In genomic region chr8:22311446-22311845, GRCm38 (mm10) we compare ENCODE assay signal across 20 mouse cellular contexts. TPM values are rescaled to one million over a fixed set of nuclear protein-coding genes. Genes with fewer than 3 reads are reported as not detected.
DNase-seq lines count a peak whose midpoint lies in the region; TF ChIP-seq lines count a peak whose summit lies in the region.
"Had no signal": no experiment of that assay in that cellular context is flagged by ENCODE, and none has a peak within 500 bp of the region (broad histone marks: within the 10 kb centered on the region; RNA-seq: fewer than 3 reads in every experiment).

No protein-coding gene starts in this region.

- DNase-seq in adrenal gland, postnatal 14 days = peak; percentile 4
- no peak for DNase-seq in adrenal gland, postnatal 25 days
- DNase-seq in kidney, postnatal 36 days = peak; percentile 17 to 61
- DNase-seq in kidney, postnatal 10 days = no peak
- peak; percentile 61 for DNase-seq in CH12.LX (ENCODE audit: extremely low read depth)
- peak; percentile 4 for DNase-seq in c-Kit-positive CD71-positive TER-119-positive erythroid progenitor cells, embryonic 14.5 days (ENCODE audit: low spot score)
- DNase-seq in left cerebral cortex, adult 9 months (ENCODE audit: low spot score in 2 of 2) = no peak
- no peak for DNase-seq in layer of hippocampus, postnatal 14 days (ENCODE audit: low spot score in 2 of 2)
- DNase-seq: cerebellum, adult 11 months; heart, adult 18-20 months; lung, postnatal 4 days; right cerebral cortex, postnatal 14 days had no signal

- no peak for TF ChIP-seq POLR2A in CH12.LX (IDR thresholded peaks at IDR 0.05; ENCODE audit: low read depth, low read length)

- H3K79me2 ChIP-seq in CH12.LX (replicated peaks; ENCODE audit: control insufficient read depth, extremely low read depth, insufficient read depth, poor library complexity, severe bottlenecking) = no peaks in the 10 kb centered on the region

- H3K4me1 ChIP-seq in CH12.LX (ENCODE audit: control insufficient read depth in 1 of 2, insufficient read depth in 2 of 2) = no peaks in the 10 kb centered on the region; a peak in 1 of 4 replicates
- H3K4me1 ChIP-seq: embryonic facial prominence, embryonic 12.5 days; limb, embryonic 10.5 days; stomach, embryonic 15.5 days had no signal

- in situ Hi-C loops in CH12.LX (cut with MboI; ENCODE audit: low pct_ligation_motif_present, low pct_unique_long_range_greater_than_20kb, low sequenced_read_pairs) = loop anchor here (10.0 kb wide), 1 partner anchor 113 kb away; no protein-coding TSS in a partner anchor

- TF ChIP-seq RAD21 in CH12.LX (IDR thresholded peaks at IDR 0.05; ENCODE audit: low read depth, low read length) = peak; percentile 79

- dilution Hi-C loops in CH12.LX (cut with MboI; ENCODE audit: extremely low pct_ligation_motif_present, extremely low pct_unique_long_range_greater_than_20kb, low sequenced_read_pairs) = no loop called here

- no peak overlapping the region for H3K4me3 ChIP-seq in CH12.LX (replicated peaks in 1 of 3; ENCODE audit: low read depth in 2 of 3, low read length in 2 of 3, poor library complexity in 1 of 3)
- H3K4me3 ChIP-seq: embryonic facial prominence, embryonic 12.5 days; limb, embryonic 10.5 days; stomach, embryonic 15.5 days had no signal

- no peak overlapping the region for H3K27ac ChIP-seq in CH12.LX (ENCODE audit: insufficient read depth, low read depth)
- H3K27ac ChIP-seq: embryonic facial prominence, embryonic 12.5 days; limb, embryonic 10.5 days; stomach, embryonic 15.5 days had no signal

- peak in 1 of 2 experiments; percentile 75; a peak in 2 of 4 replicates for TF ChIP-seq CTCF in CH12.LX (conservative IDR thresholded peaks at IDR 0.05 in 1 of 2, IDR thresholded peaks at IDR 0.05 in 1 of 2; ENCODE audit: low read depth in 2 of 2, low read length in 2 of 2)

- TF ChIP-seq EP300 in CH12.LX (IDR thresholded peaks at IDR 0.05; ENCODE audit: low read length) = no peak

- no peak overlapping the region for H3K9ac ChIP-seq in CH12.LX (ENCODE audit: insufficient read depth, low read depth)
- H3K9ac ChIP-seq: embryonic facial prominence, embryonic 12.5 days; stomach, embryonic 15.5 days had no signal

- H3K4me2 ChIP-seq in CH12.LX (ENCODE audit: insufficient read depth, low read depth, poor library complexity, severe bottlenecking) = no peak overlapping the region
- H3K4me2 ChIP-seq: embryonic facial prominence, embryonic 12.5 days; stomach, embryonic 15.5 days had no signal

- H3K27me3 ChIP-seq in CH12.LX (replicated peaks) = no peaks in the 10 kb centered on the region
- H3K27me3 ChIP-seq: embryonic facial prominence, embryonic 12.5 days; stomach, embryonic 15.5 days had no signal

- H3K9me3 ChIP-seq in CH12.LX (replicated peaks; ENCODE audit: low read length) = no peaks in the 10 kb centered on the region
- H3K9me3 ChIP-seq: embryonic facial prominence, embryonic 12.5 days; limb, embryonic 10.5 days; stomach, embryonic 15.5 days had no signal

- H3K36me3 ChIP-seq in CH12.LX (replicated peaks in 1 of 2; ENCODE audit: control insufficient read depth in 1 of 2, insufficient read depth in 1 of 2, low read length in 1 of 2) = no peaks in the 10 kb centered on the region
- H3K36me3 ChIP-seq: embryonic facial prominence, embryonic 12.5 days; limb, embryonic 10.5 days; stomach, embryonic 15.5 days had no signal

TF ChIP-seq in CH12.LX, 34 proteins besides CTCF, POLR2A, EP300 and RAD21:
- TF ChIP-seq SMC3 (IDR thresholded peaks at IDR 0.05; ENCODE audit: low read depth, low read length) = peak; percentile 59
- TF ChIP-seq UBTF (IDR thresholded peaks at IDR 0.05; ENCODE audit: low read depth, low read length) = no peak
- peak; percentile 16; the same call in 1 of the 2 replicates for TF ChIP-seq BHLHE40 (IDR thresholded peaks at IDR 0.05; ENCODE audit: low read depth, low read length)

RNA-seq across cellular contexts. Expression of gene Tpte, which starts 28.2 kb away (rescaled TPM):
- not detected in 2 replicates for total RNA-seq in adrenal gland, postnatal 14 days (2021)
- not detected in 2 replicates for total RNA-seq in adrenal gland, postnatal 25 days (2021)
- total RNA-seq in CH12.LX (2012; rRNA removed) = not detected in 2 replicates
- not detected in 2 replicates for total RNA-seq in CH12.LX (2014; rRNA removed)
- polyA plus RNA-seq in CH12.LX (2012; ENCODE audit: insufficient read length, low read depth) = not detected in 2 replicates
- not detected for total RNA-seq in layer of hippocampus, postnatal 14 days (2021)
- total RNA-seq: heart, adult 18-20 months; layer of hippocampus, adult 18-20 months; midbrain, postnatal 0 days; neutrophil, adult 5-6 weeks had no signal
- polyA plus RNA-seq: embryonic facial prominence, embryonic 12.5 days; forebrain, embryonic 14.5 days; hindbrain, embryonic 11.5 days; limb, embryonic 10.5 days; midbrain, postnatal 0 days; stomach, embryonic 15.5 days had no signal

Comparison
In these comparisons a context has a peak if more than half of its experiments do, and no peak if none do; other contexts are left out.
1. DNase-seq: peak in adrenal gland, postnatal 14 days (single experiment), kidney, postnatal 36 days (2 of 2), CH12.LX (single experiment) and c-Kit-positive CD71-positive TER-119-positive erythroid progenitor cells, embryonic 14.5 days (single experiment); none in adrenal gland, postnatal 25 days (single experiment), kidney, postnatal 10 days (single experiment), left cerebral cortex, adult 9 months (0 of 2) and layer of hippocampus, postnatal 14 days (0 of 2).